Mouse (Mus musculus) cerebellum, adult 2 months (tissue): Measurements from ENCODE around the gene Itm2c.

Source experiments
- CTCF ChIP-seq: fragments of 200-500 bp; IDR thresholded peaks from 2 replicates; pipeline ENCODE4 v1.5.1; 2011; ENCODE audit warnings: low read depth, mild to moderate bottlenecking, control low read depth, low read length, moderate library complexity, borderline replicate concordance; ENCODE audit not compliant: insufficient read depth
- POLR2A ChIP-seq: fragments of 200-500 bp; IDR thresholded peaks from 2 replicates; pipeline ENCODE4 v1.6.1; 2011; ENCODE audit warnings: low read length, control low read depth, borderline replicate concordance; ENCODE audit not compliant: insufficient read depth

DNA sequence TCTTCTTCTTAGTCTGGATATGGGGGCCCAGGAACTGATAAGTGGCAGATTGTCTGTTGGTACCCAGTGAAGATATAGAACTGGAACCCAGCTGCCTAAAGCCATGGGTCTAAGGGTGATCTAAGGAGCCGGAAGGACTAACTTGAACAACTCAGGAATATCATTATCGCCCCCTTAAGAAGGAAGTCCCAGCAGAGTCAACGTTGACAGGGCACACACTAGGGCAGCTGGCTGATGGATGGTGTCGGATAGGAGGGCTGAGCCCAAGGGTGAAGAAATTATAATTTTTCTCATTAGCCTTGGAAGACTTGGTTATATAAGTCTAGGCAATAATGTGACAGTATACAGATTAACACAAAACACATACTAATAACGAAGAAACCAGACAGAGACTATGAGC lies 2.0 kb downstream of the Itm2c start:
- TF ChIP-seq CTCF (no peak), POLR2A (no peak)
